Mouse (Mus musculus) monocyte, adult 5-6 weeks (primary cell): ENCODE results near the gene Acbd4. TPM values are rescaled to one million over a fixed set of nuclear protein-coding genes. Genes with fewer than 3 reads are reported as not detected.

Experiments
- total RNA-seq: library from RNA; stranded (forward); fragments of 200-1000, 200-491, 200-594 nt; gene quantifications from 3 replicates; pipeline ENCODE4 v1.2.3, GENCODE M21; 2017

Acbd4 gene
- total RNA-seq, 1 experiment from 2014 or later: 21.8 TPM

Other genes starting within 250 kb of the Acbd4 start
- gene Eftud2, start 220.7 kb upstream of the Acbd4 start, total RNA-seq: 67.8 to 73.5 TPM (median 72.3 TPM) in 3 replicates
- gene Ccdc103, start 220.5 kb upstream of the Acbd4 start, total RNA-seq: not detected in 3 replicates
- gene Fam187a, start 216.5 kb upstream of the Acbd4 start, total RNA-seq: not detected in 3 replicates
- gene Gfap, start 200.8 kb upstream of the Acbd4 start, total RNA-seq: not detected in 3 replicates
- gene Kif18b, start 176.6 kb upstream of the Acbd4 start, total RNA-seq: 0.19 TPM in 1 of 3 replicates, not detected in the others
- not detected in 3 replicates for gene C1ql1, start 155.0 kb upstream of the Acbd4 start, total RNA-seq
- gene Nmt1, start 73.5 kb upstream of the Acbd4 start, total RNA-seq: 54.9 to 60.7 TPM (median 55.9 TPM) in 3 replicates
- 15.5 to 32.4 TPM (median 15.8 TPM) in 3 replicates for gene Dcakd, start 73.3 kb upstream of the Acbd4 start, total RNA-seq
- 0.97 TPM in 1 of 3 replicates, not detected in the others for gene Plcd3, start within 50 bp of the Acbd4 start, total RNA-seq
- 90.9 to 99.4 TPM (median 96.2 TPM) in 3 replicates for gene Hexim1, start 14.5 kb downstream of the Acbd4 start, total RNA-seq
- 0.87 to 2.5 TPM in 2 of 3 replicates, not detected in the other for gene Hexim2, start 30.7 kb downstream of the Acbd4 start, total RNA-seq
- gene Fmnl1, start 69.4 kb downstream of the Acbd4 start, total RNA-seq: 189 to 455 TPM (median 252 TPM) in 3 replicates
- not detected in 3 replicates for gene 1700023F06Rik, start 106.9 kb downstream of the Acbd4 start, total RNA-seq
- not detected in 3 replicates for gene Spata32, start 116.8 kb downstream of the Acbd4 start, total RNA-seq
- gene Map3k14, start 165.8 kb downstream of the Acbd4 start, total RNA-seq: 72.0 to 89.0 TPM (median 88.0 TPM) in 3 replicates